Mouse (Mus musculus) lung, embryonic 14.5 days (tissue): ENCODE results near the gene Fgfr2. TPM values are rescaled to one million over a fixed set of nuclear protein-coding genes. Genes with fewer than 3 reads are reported as not detected.
A peak's percentile ranks its signal among the peaks of the same experiment; 100 is the strongest.

Experiments
- ATAC-seq: fragments of 200-750 bp; cut with Nextera tagmentation; 2 replicates; pipeline ENCODE4 v1.8.0; 2017; ENCODE audit warnings: mild to moderate bottlenecking, moderate TSS enrichment, moderate library complexity; ENCODE audit not compliant: insufficient read depth
- DNase-seq: peaks from one replicate; pipeline ENCODE4 v3.0.0-alpha.2; 2015
- H3K27ac ChIP-seq: fragments of 300-500 bp; sonication (generic); 2 replicates; pipeline ENCODE4 v1.5.1; 2014; ENCODE audit warnings: low read depth, mild to moderate bottlenecking, moderate library complexity
- H3K27me3 ChIP-seq: fragments of 300-500 bp; sonication (generic); 2 replicates; pipeline ENCODE4 v1.6.1; 2014; ENCODE audit warnings: low read length, control low read depth; ENCODE audit not compliant: insufficient read depth
- H3K36me3 ChIP-seq: fragments of 300-500 bp; sonication (generic); 2 replicates; pipeline ENCODE4 v1.6.1; 2014; ENCODE audit warnings: control low read depth; ENCODE audit not compliant: insufficient read depth
- H3K4me1 ChIP-seq: fragments of 300-500 bp; sonication (generic); 2 replicates; pipeline ENCODE4 v1.6.1; 2014; ENCODE audit warnings: antibody characterized with exemption, control low read depth; ENCODE audit not compliant: insufficient read depth
- H3K4me2 ChIP-seq: fragments of 300-500 bp; sonication (generic); 2 replicates; pipeline ENCODE4 v1.6.1; 2014; ENCODE audit warnings: mild to moderate bottlenecking
- H3K4me3 ChIP-seq: fragments of 300-500 bp; sonication (generic); 2 replicates; pipeline ENCODE4 v1.5.1; 2014; ENCODE audit warnings: low read depth, low read length
- H3K9ac ChIP-seq: fragments of 300-500 bp; sonication (generic); 2 replicates; pipeline ENCODE4 v1.6.1; 2014
- H3K9me3 ChIP-seq: fragments of 300-500 bp; sonication (generic); 2 replicates; pipeline ENCODE4 v1.6.1; 2016; ENCODE audit warnings: low read depth, low read length, control low read depth
- CTCF ChIP-seq: IDR thresholded peaks from 2 replicates; pipeline ENCODE4 v1.5.1; 2016; ENCODE audit warnings: antibody characterized with exemption, low read depth
- WGBS: fragments of 180-500 bp; shearing (Covaris S2); extraction: QIAGEN DNeasy Blood & Tissue Kit; methylation state at CpG from one replicate; pipeline ENCODE4 v1.1.7; 2014; 5-methylcytosine and 5-hydroxymethylcytosine counted together
- polyA plus RNA-seq: library from polyadenylated mRNA; unstranded; fragments of >200 nt; fragmentation: Nextera tagmentation; extraction: Ambion mirVana; gene quantifications from 2 replicates; pipeline ENCODE4 v1.2.1, GENCODE M21; 2014

Fgfr2 gene
- polyA plus RNA-seq, 1 experiment from 2014 or later: 179 TPM

- Histone ChIP-seq H3K9me3 (peaks cover 7% of the 10 kb centered on the region), H3K36me3 (no peaks in the 10 kb centered on the region), H3K27me3 (no peaks in the 10 kb centered on the region), H3K9ac (no peak overlapping the region), H3K27ac (no peak overlapping the region), H3K4me3 (no peak overlapping the region), H3K4me1 (no peaks in the 10 kb centered on the region), H3K4me2 (no peak overlapping the region)
- ATAC-seq: no peak
- no peak for TF ChIP-seq CTCF
- WGBS: 87% methylated on average over 2 of the region's 2 CpGs
- DNase-seq: no peak
Measured at GRCm38 (mm10) chr7:131007221-131007620, 2115.9 kb downstream of the Fgfr2 start.

- no peak overlapping the region for H3K9ac ChIP-seq
- no peak for TF ChIP-seq CTCF
- H3K27ac ChIP-seq: no peak overlapping the region
- H3K36me3 ChIP-seq: no peaks in the 10 kb centered on the region
- no peaks in the 10 kb centered on the region for H3K27me3 ChIP-seq
- H3K4me1 ChIP-seq: no peaks in the 10 kb centered on the region
- WGBS: 89% methylated on average over 5 of the region's 5 CpGs
- H3K4me2 ChIP-seq: no peak overlapping the region
- peaks cover 7% of the 10 kb centered on the region for H3K9me3 ChIP-seq
- DNase-seq: no peak
- no peak overlapping the region for H3K4me3 ChIP-seq
- no peak for ATAC-seq
Measured at GRCm38 (mm10) chr7:131004071-131004470, 2119.1 kb downstream of the Fgfr2 start.

GRCm38 (mm10) chr7:131001976-131002726 is 2121.0 kb downstream of the Fgfr2 start:
- whole genome bisulfite sequencing: 79% methylated on average over 12 of the region's 12 CpGs
- no peak for TF ChIP-seq CTCF
- Histone ChIP-seq H3K9me3 (peaks cover 7% of the 10 kb centered on the region), H3K27ac (no peak overlapping the region), H3K27me3 (no peaks in the 10 kb centered on the region), H3K4me2 (no peak overlapping the region), H3K4me1 (no peaks in the 10 kb centered on the region), H3K36me3 (no peaks in the 10 kb centered on the region), H3K4me3 (no peak overlapping the region), H3K9ac (no peak overlapping the region)
- ATAC-seq: no peak
- no peak for DNase-seq

- 41% methylated on average over 8 of the region's 8 CpGs for WGBS
- ATAC-seq: no peak
- peak; percentile 75 for TF ChIP-seq CTCF
- no peak overlapping the region for H3K4me2 ChIP-seq
- H3K27ac ChIP-seq: no peak overlapping the region
- DNase-seq: peak; percentile 52
- no peaks in the 10 kb centered on the region for H3K27me3 ChIP-seq
- H3K9ac ChIP-seq: no peak overlapping the region
- no peaks in the 10 kb centered on the region for H3K4me1 ChIP-seq
- H3K9me3 ChIP-seq: no peaks in the 10 kb centered on the region
- H3K4me3 ChIP-seq: no peak overlapping the region
- H3K36me3 ChIP-seq: no peaks in the 10 kb centered on the region
Measured at GRCm38 (mm10) chr7:130993907-130994306, 2129.2 kb downstream of the Fgfr2 start.

GRCm38 (mm10) chr7:130991174-130991789 is 2131.9 kb downstream of the Fgfr2 start:
- no peak overlapping the region for H3K4me3 ChIP-seq
- H3K9ac ChIP-seq: no peak overlapping the region
- H3K9me3 ChIP-seq: no peaks in the 10 kb centered on the region
- no peak overlapping the region for H3K4me2 ChIP-seq
- H3K27ac ChIP-seq: no peak overlapping the region
- 86% methylated on average over 13 of the region's 13 CpGs for WGBS
- ATAC-seq (no peak), DNase-seq (no peak)
- H3K27me3 ChIP-seq: no peaks in the 10 kb centered on the region
- H3K4me1 ChIP-seq: no peaks in the 10 kb centered on the region
- no peaks in the 10 kb centered on the region for H3K36me3 ChIP-seq
- no peak for TF ChIP-seq CTCF

GRCm38 (mm10) chr7:130989371-130989770 is 2133.8 kb downstream of the Fgfr2 start:
- ATAC-seq: no peak
- no peak for DNase-seq
- Histone ChIP-seq H3K9me3 (no peaks in the 10 kb centered on the region), H3K36me3 (no peaks in the 10 kb centered on the region), H3K27me3 (no peaks in the 10 kb centered on the region), H3K4me1 (peaks cover 3% of the 10 kb centered on the region; the same call in 1 of the 2 replicates), H3K4me2 (no peak overlapping the region), H3K4me3 (no peak overlapping the region), H3K9ac (no peak overlapping the region), H3K27ac (no peak overlapping the region)
- TF ChIP-seq CTCF: no peak
- WGBS: 62% methylated on average over 3 of the region's 3 CpGs

- Histone ChIP-seq H3K27ac (no peak overlapping the region), H3K27me3 (no peaks in the 10 kb centered on the region), H3K4me2 (no peak overlapping the region), H3K36me3 (no peaks in the 10 kb centered on the region), H3K4me3 (no peak overlapping the region), H3K9ac (no peak overlapping the region), H3K4me1 (peaks cover 3% of the 10 kb centered on the region; the same call in 1 of the 2 replicates), H3K9me3 (no peaks in the 10 kb centered on the region)
- no peak for TF ChIP-seq CTCF
- ATAC-seq (peak; percentile 62; the same call in 1 of the 2 replicates), DNase-seq (peak; percentile 76)
- WGBS: 32% methylated on average over 5 of the region's 5 CpGs
Measured at GRCm38 (mm10) chr7:130988146-130988545, 2135.0 kb downstream of the Fgfr2 start.
